Mouse (Mus musculus): ENCODE data around the gene Colec11. TPM values are rescaled to one million over a fixed set of nuclear protein-coding genes. Genes with fewer than 3 reads are reported as not detected.

The Colec11 gene
- total and polyA plus RNA-seq, 3 experiments: not detected

DNA sequence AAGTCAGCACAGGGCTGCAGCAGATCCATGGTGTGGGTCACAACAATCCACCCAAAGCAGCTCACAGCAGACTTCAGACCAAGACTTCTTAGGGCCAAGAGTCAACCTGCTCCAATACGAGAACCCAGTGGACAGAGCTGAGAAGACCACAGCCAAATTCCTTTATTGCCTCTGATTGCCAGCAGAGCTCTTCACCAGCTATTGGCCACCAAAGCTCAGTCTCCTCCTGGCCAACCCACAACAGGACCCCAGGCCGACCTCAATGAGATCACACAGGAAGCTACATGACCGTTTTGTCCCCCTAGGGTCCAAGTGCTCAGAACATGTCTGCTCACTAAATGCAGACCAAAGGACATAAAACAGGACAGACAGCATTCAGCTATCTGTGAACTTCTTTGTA is 25.1 kb downstream of the Colec11 start:
- Histone ChIP-seq H3K9ac (ENCODE audit: insufficient read depth, low read depth) (no peak overlapping the region), H3K27me3 (replicated peaks) (peaks cover 26% of the 10 kb centered on the region), H3K4me2 (ENCODE audit: insufficient read depth, low read depth, poor library complexity, severe bottlenecking) (no peak overlapping the region), H3K4me1 (ENCODE audit: control insufficient read depth in 1 of 2, insufficient read depth in 2 of 2) (no peaks in the 10 kb centered on the region), H3K27ac (ENCODE audit: insufficient read depth, low read depth) (no peak overlapping the region), H3K4me3 (replicated peaks in 1 of 3; ENCODE audit: low read depth in 2 of 3, low read length in 2 of 3, poor library complexity in 1 of 3) (no peak overlapping the region), H3K9me3 (replicated peaks; ENCODE audit: low read length) (no peaks in the 10 kb centered on the region), H3K36me3 (replicated peaks in 1 of 2; ENCODE audit: control insufficient read depth in 1 of 2, insufficient read depth in 1 of 2, low read length in 1 of 2) (no peaks in the 10 kb centered on the region), H3K79me2 (replicated peaks; ENCODE audit: control insufficient read depth, extremely low read depth, insufficient read depth, poor library complexity, severe bottlenecking) (no peaks in the 10 kb centered on the region)
- DNase-seq (ENCODE audit: extremely low read depth): no peak
- in situ Hi-C loops (cut with MboI; ENCODE audit: low pct_ligation_motif_present, low pct_unique_long_range_greater_than_20kb, low sequenced_read_pairs): loop anchor here (25.0 kb wide), 1 partner anchor 514 kb away; no protein-coding TSS in a partner anchor
- dilution Hi-C loops (cut with MboI; ENCODE audit: extremely low pct_ligation_motif_present, extremely low pct_unique_long_range_greater_than_20kb, low sequenced_read_pairs): no loop called here
- TF ChIP-seq MAFK (IDR thresholded peaks at IDR 0.05; ENCODE audit: insufficient replicate concordance, low read length): no peak
- no peak for TF ChIP-seq CTCF (conservative IDR thresholded peaks at IDR 0.05 in 1 of 2, IDR thresholded peaks at IDR 0.05 in 1 of 2; ENCODE audit: low read depth in 2 of 2, low read length in 2 of 2)
- no peak for TF ChIP-seq SMC3 (IDR thresholded peaks at IDR 0.05; ENCODE audit: low read depth, low read length)
- TF ChIP-seq GABPA (IDR thresholded peaks at IDR 0.05; ENCODE audit: insufficient replicate concordance, low read depth, low read length): no peak
- no peak for TF ChIP-seq ZC3H11A (IDR thresholded peaks at IDR 0.05; ENCODE audit: low read depth, low read length)
- no peak for TF ChIP-seq JUN (IDR thresholded peaks at IDR 0.05; ENCODE audit: insufficient read depth, low read depth, low read length)
- TF ChIP-seq SIN3A (IDR thresholded peaks at IDR 0.05; ENCODE audit: low read length): no peak
- TF ChIP-seq RCOR1 (conservative IDR thresholded peaks at IDR 0.05; ENCODE audit: low read depth, low read length): no peak
- TF ChIP-seq MYC (IDR thresholded peaks at IDR 0.05; ENCODE audit: low read depth, low read length): no peak
- no peak for TF ChIP-seq CHD2 (IDR thresholded peaks at IDR 0.05; ENCODE audit: low read length)
- TF ChIP-seq NRF1 (IDR thresholded peaks at IDR 0.05; ENCODE audit: low read depth, low read length): no peak
- no peak for TF ChIP-seq BHLHE40 (IDR thresholded peaks at IDR 0.05; ENCODE audit: low read depth, low read length)

DNA sequence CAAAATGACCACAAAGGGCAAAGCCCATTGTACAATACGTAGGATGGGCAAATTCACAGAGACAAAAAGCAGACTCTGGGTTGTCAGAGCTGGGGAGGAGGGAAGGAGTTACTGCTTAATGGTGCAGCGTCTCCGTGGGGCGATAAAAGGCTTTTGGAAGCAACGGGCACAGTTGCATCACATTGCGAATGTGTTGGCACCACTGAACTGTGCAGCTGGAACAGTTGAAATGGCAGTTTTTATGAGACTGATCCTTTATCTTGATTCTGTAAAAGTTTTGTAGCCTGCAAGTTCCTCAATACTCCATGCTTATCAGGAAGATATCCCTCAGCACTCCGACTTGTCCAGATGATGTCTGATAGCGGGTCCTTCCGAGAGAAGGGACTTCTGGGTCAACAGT is 25.5 kb downstream of the Colec11 start:
- TF ChIP-seq MAX (IDR thresholded peaks at IDR 0.05; ENCODE audit: low read length): no peak
- no peak for TF ChIP-seq ZC3H11A (IDR thresholded peaks at IDR 0.05; ENCODE audit: low read depth, low read length)
- no peak for TF ChIP-seq TBP (conservative IDR thresholded peaks at IDR 0.05; ENCODE audit: low read depth, low read length)
- TF ChIP-seq USF1 (IDR thresholded peaks at IDR 0.05; ENCODE audit: low read depth, low read length): no peak
- no peak for TF ChIP-seq MYC (IDR thresholded peaks at IDR 0.05; ENCODE audit: low read depth, low read length)
- TF ChIP-seq GABPA (IDR thresholded peaks at IDR 0.05; ENCODE audit: insufficient replicate concordance, low read depth, low read length): no peak
- no peak for TF ChIP-seq RAD21 (IDR thresholded peaks at IDR 0.05; ENCODE audit: low read depth, low read length)
- TF ChIP-seq CHD2 (IDR thresholded peaks at IDR 0.05; ENCODE audit: low read length): no peak
- TF ChIP-seq ZNF384 (IDR thresholded peaks at IDR 0.05; ENCODE audit: low read depth, low read length): no peak
- no peak for TF ChIP-seq ETS1 (conservative IDR thresholded peaks at IDR 0.05; ENCODE audit: low read depth, low read length)
- no peak for TF ChIP-seq ELF1 (IDR thresholded peaks at IDR 0.05; ENCODE audit: low read depth, low read length)
- TF ChIP-seq MEF2A (IDR thresholded peaks at IDR 0.05; ENCODE audit: borderline replicate concordance, low read depth, low read length): no peak
- no peak for TF ChIP-seq RCOR1 (conservative IDR thresholded peaks at IDR 0.05; ENCODE audit: low read depth, low read length)
- TF ChIP-seq MXI1 (IDR thresholded peaks at IDR 0.05; ENCODE audit: low read depth, low read length): no peak
- Histone ChIP-seq H3K9ac (ENCODE audit: insufficient read depth, low read depth) (no peak overlapping the region), H3K36me3 (replicated peaks in 1 of 2; ENCODE audit: control insufficient read depth in 1 of 2, insufficient read depth in 1 of 2, low read length in 1 of 2) (no peaks in the 10 kb centered on the region), H3K79me2 (replicated peaks; ENCODE audit: control insufficient read depth, extremely low read depth, insufficient read depth, poor library complexity, severe bottlenecking) (no peaks in the 10 kb centered on the region), H3K9me3 (replicated peaks; ENCODE audit: low read length) (no peaks in the 10 kb centered on the region), H3K4me2 (ENCODE audit: insufficient read depth, low read depth, poor library complexity, severe bottlenecking) (no peak overlapping the region), H3K4me1 (ENCODE audit: control insufficient read depth in 1 of 2, insufficient read depth in 2 of 2) (no peaks in the 10 kb centered on the region), H3K27ac (ENCODE audit: insufficient read depth, low read depth) (no peak overlapping the region), H3K27me3 (replicated peaks) (peaks cover 26% of the 10 kb centered on the region), H3K4me3 (replicated peaks in 1 of 3; ENCODE audit: low read depth in 2 of 3, low read length in 2 of 3, poor library complexity in 1 of 3) (no peak overlapping the region)
- dilution Hi-C loops (cut with MboI; ENCODE audit: extremely low pct_ligation_motif_present, extremely low pct_unique_long_range_greater_than_20kb, low sequenced_read_pairs): no loop called here
- no peak for DNase-seq (ENCODE audit: extremely low read depth)
- in situ Hi-C loops (cut with MboI; ENCODE audit: low pct_ligation_motif_present, low pct_unique_long_range_greater_than_20kb, low sequenced_read_pairs): loop anchor here (25.0 kb wide), 1 partner anchor 515 kb away; no protein-coding TSS in a partner anchor

All from CH12.LX (cell line).